Mouse (Mus musculus): ENCODE data around the gene Coch.
A peak's percentile ranks its signal among the peaks of the same experiment; 100 is the strongest.
"Not testable (repeated sequence)": the region's sequence is repeated elsewhere in the genome, so short reads cannot be mapped to it uniquely, and the experiment has no call there.

The Coch gene

GRCm38 (mm10) chr12:51593229-51594029 is at the start of gene Coch:
Coch (plus strand) TSS chr12:51593341.
- peak in 1 of 2 experiments; percentile 17 for DNase-seq

- DNase-seq, result no peak
These were observed 49.7 kb upstream of the Coch start for GRCm38 (mm10) chr12:51543402-51543960.

DNA sequence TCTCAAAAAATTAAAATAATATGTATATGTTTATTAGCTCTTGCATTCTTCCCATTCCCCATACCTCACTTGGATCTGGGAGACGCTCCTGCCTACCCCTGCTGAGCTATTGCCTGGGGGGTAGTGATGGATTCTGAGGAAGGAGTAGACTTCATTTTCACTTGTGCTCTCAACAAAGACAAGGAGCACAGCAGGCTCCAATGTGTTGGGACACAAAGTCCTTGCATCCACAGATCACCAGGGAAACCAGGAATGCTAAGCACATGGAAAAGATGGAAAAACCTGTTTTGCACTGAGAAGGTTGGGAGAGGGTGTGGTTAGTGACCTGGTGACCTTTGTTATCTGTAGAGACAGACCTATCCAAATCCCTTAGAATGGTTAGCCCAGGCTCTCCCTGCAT is 38.1 kb upstream of the Coch start:
- no peak for DNase-seq

- no peak for DNase-seq
These were observed 31.7 kb upstream of the Coch start for GRCm38 (mm10) chr12:51561416-51561815.

- DNase-seq, result no peak
These were observed 25.9 kb upstream of the Coch start for GRCm38 (mm10) chr12:51567225-51567624.

- DNase-seq, result no peak
These were observed 23.7 kb upstream of the Coch start for GRCm38 (mm10) chr12:51569472-51569871.

DNA sequence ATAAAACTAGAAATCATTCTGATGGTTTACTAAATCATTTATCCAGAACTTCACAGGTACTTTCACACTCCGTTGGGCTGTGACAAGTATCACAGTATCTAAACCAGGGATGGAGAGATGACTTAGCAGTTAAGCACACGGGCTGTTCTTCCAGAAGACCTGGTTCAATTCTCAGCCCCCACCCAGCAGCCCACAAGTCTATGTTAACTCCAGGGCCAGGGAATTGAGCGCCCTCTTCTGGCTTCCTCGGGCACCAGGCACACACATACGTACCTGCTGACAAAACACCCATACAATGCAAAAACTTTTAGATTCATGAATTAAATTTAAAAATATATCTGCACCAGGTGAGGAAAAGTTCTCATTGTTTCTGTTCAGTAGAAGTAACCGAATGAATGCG is 23.2 kb upstream of the Coch start:
- DNase-seq, result no peak

DNA sequence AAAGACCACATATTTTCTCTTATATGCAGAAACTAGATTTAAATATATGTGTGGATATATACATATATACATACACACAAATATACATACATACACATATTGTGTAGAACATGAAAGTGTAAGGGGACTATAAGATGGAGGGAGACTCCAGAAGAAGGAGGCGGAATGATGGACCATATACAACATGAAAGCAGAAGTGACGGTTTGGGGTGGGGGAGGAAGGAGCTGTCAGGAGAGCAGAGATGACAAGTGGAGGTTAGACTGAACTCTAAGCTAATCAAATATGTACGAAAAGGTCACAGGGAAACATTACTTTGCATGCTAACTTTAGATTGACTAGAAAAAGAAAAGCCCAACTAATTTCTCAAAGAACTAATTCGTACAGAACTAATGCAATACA is 20.5 kb upstream of the Coch start:
- DNase-seq, result no peak

GRCm38 (mm10) chr12:51577816-51578215 is 15.3 kb upstream of the Coch start:
- DNase-seq, result not testable (repeated sequence)

- DNase-seq, result no peak
These were observed 3.9 kb upstream of the Coch start for GRCm38 (mm10) chr12:51589263-51589662.

DNA sequence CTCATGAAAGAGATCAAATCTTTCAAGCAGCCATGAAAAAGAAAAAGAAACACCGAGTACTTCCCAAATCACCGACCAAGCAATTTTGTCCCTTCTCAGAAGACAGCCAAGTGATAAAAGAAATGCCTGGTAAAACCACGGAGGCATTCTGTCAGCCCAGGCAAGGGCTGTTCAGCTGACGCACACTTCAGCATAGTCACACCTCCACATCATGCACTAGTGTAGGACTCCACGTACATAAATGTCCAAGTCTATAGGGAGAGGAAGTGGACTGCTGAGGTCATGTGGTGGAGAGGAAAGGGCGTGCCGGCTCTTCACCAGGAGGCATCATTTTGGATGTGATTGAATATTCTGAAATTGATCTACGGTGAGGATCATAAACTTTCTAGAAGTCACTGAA is 1.2 kb upstream of the Coch start:
- DNase-seq, result no peak

DNA sequence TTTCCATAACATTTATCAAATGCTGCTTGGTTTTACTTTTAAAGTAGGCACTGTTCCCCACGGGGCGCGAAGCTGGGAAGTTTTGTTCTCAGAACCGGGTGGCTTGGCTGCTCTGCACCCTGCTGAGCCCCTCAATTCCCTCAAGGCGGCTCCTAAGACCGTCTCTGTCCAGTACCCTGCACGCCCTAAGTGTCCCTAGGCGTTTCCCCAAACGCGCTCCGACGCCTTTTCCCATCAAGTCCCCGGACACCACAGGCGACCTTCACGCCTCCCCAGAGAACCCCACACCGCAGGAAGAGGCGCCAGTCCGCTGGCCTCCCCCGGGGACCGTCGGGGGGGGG is 283 bp upstream of the Coch start:
- peak in 1 of 2 experiments; percentile 21 for DNase-seq

DNA sequence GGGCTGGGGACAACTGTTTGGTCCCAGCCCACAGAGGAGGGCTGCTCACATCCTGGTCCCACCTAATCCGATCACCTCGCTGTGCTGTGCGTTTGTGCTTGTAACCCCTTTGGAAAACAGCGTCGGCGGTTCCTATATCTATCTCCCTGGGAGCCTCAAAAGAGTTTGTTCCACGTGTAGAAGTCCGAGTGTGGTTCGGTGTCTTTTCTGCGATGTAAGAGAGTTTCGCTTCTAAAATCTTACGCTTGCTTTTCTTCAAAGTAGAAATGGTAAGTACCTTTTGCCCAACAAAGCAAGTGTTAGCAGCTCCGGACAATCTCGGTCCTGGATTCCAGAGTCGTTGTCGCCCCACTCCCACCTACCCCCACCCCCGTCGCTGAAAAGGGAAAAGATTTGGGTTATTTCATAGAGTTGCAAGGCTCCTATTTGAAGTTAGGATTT is 909 bp downstream of the Coch start:
- no peak for DNase-seq

GRCm38 (mm10) chr12:51603306-51603705 is 10.2 kb downstream of the Coch start:
- DNase-seq, result no peak

DNA sequence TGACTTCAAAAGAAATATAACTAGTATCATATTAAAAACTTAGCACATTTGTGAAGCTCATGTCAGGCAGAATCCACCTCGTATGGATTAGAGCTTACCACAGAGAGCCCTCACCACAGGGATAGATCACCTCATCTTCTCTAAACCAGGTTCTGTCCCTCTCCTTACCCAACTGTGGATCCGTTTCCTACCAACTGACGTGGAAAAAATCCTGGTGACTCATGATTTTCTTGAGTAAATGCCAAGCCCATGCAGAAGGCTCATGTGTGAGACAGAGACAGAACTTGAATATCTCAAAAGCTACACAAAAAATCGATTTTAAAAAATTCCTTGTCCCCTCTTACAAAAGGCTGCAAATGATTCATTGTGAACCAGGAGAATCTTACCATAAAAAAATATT is 13.0 kb downstream of the Coch start:
- DNase-seq, result no peak

- DNase-seq, result no peak
These were observed 19.2 kb downstream of the Coch start for GRCm38 (mm10) chr12:51612361-51612760.

GRCm38 (mm10) chr12:51620572-51620971 is 27.4 kb downstream of the Coch start:
- no peak for DNase-seq

DNA sequence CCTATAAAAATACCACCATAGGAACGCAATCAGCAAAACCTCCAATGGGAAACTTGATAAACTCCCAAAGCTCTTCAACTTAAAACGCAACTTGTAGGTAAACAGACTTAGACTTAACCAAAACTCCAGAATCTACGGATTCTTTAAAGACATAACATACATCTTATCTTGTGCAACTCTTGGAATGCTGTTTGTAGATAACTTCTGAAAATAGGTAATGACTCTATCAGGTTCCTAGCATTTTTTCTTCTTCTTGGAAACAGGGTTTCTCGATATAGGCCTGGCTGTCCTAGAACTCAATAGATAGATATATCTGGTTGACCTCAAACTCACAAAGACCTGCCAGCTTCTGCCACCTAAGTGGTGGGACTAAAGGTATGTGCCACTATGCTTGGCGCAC is 28.0 kb downstream of the Coch start:
- no peak for DNase-seq

DNA sequence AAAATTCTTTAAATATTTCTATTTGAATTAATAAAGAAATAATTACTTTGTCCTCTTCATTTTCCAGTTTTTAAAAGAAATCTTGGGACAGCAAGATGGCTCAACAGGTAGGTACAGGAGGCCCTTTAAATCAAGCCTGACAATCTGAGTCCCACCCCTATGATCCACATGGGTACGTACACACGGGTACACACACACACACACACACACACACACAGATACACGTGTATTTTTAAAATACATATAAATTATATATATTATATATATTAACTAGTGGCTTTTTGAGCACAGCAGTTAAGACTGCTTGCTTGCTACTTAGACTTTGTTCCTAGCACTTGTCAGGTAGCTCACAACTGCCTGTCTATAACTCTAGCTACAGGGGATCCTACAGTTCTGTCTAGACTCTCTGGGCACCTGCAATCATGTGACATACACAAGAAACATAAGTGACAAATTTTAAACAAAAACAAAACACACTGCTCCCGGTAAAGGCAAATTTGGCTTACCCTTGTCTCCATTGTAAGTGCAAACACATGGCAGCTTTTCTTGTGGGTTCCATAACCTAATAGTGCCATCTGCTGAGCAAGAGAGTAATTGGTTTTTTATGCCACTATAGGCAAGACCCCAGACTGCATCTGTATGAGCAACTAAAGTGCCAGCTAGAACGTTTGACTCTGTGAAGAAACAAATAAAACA is 29.7 kb downstream of the Coch start:
- no peak for DNase-seq

DNA sequence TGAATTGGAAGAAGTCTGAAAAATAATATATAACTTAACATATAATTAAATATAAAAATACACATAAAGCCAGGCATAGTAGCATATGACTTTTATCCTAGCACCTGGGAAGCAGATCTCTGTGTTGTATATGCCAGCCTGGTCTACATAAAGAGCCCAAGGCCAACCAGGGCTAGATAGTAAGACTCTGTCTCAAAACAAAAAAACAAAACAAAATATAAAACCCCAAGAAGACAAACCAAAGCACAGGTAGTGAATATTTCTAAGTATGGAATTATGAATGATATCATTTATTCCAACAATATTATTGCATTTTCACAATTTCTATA is 30.2 kb downstream of the Coch start:
- no peak for DNase-seq

DNA sequence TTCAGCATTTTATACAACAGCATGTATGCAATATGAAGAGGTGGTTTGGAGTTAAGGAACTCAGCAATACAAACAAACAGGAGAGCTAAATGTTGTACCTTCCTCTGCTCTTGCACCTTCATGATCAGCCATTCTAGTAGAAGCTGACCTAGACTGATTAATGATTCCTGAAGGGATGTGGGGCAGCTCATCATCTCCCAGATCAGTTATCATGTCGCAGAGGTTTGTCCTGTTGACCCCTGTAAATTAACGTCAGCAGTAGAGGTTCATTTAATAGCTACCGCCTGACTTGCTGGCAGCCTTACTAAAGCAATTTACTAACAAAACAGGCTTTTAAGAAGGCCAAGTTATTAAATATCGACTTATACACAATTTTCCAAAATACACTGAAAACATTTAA is 40.3 kb downstream of the Coch start:
- no peak for DNase-seq

GRCm38 (mm10) chr12:51636260-51636659 is 43.1 kb downstream of the Coch start:
- no peak for DNase-seq

DNA sequence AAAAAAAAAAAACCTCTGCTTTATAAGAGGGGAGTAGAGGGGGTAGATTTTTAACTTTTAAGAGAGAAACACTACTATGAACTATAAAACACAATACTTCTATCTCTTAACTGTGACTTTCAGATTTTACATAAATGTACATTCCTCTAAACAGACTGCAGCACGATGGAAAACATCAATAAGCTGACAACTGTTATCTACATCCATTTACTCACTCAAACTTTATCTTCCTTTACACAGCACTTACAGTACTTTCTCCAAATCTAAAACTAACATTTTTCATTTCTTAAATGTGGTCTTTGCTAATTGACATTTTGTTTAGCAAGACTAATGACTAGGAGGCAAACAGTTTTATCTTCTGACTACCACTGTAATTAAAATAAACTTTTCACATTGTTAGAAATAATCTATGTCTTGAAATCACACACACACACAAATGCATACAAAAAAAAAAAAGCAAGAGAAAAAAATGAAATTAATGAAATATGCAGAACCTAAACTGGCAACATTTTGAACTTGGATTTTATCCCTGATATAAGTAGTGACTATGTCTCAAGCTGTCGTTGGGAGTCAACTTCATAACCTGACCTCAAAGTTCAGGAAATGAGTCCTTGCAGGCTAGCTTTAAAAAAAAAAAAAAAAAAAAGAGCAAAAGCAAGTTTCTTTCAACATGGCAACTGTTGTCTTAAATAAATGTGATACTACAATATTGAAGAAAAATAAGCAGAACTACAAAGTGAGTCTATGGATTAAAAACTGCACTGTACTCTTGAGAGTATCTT is 43.7 kb downstream of the Coch start:
- no peak for DNase-seq

GRCm38 (mm10) chr12:51641871-51642270 is 48.7 kb downstream of the Coch start:
- no peak for DNase-seq
